Mouse (Mus musculus): Measurements from ENCODE around the gene Dio1. TPM values are rescaled to one million over a fixed set of nuclear protein-coding genes. Genes with fewer than 3 reads are reported as not detected.

Gene Dio1
- total RNA-seq, 2 experiments from 2014 or later: not detected

GRCm38 (mm10) chr4:107243365-107244333, 63.3 kb downstream of the Dio1 start:
- DNase-seq: no peak

Other genes starting within 250 kb of the Dio1 start
- 10 to 100 TPM; 80.9 to 83.6 TPM for gene Mrpl37, start 240.3 kb downstream of the Dio1 start, total RNA-seq (2021)
- 1 to 10 TPM; 7.1 to 7.7 TPM for gene Cyb5rl, start 240.2 kb downstream of the Dio1 start, total RNA-seq (2021)
- gene Cdcp2, start 210.3 kb downstream of the Dio1 start, total RNA-seq (2021): not detected
- 100 to 1,000 TPM; 137 to 148 TPM for gene Tmem59, start 128.8 kb downstream of the Dio1 start, total RNA-seq (2021)
- 10 to 100 TPM; 13.1 to 14.9 TPM for gene Tceanc2, start 128.1 kb downstream of the Dio1 start, total RNA-seq (2021)
- not detected for gene Ldlrad1, start 98.0 kb downstream of the Dio1 start, total RNA-seq (2021)
- 10 to 100 TPM; 23.1 to 24.9 TPM for gene Lrrc42, start 53.6 kb downstream of the Dio1 start, total RNA-seq (2021)
- 10 to 100 TPM; 16.1 to 18.4 TPM for gene Hspb11, start 53.6 kb downstream of the Dio1 start, total RNA-seq (2021)
- 10 to 100 TPM; 28.0 to 32.3 TPM for gene Yipf1, start 7.2 kb upstream of the Dio1 start, total RNA-seq (2021)
- 10 to 100 TPM; 23.5 to 27.3 TPM for gene Ndc1, start 60.6 kb upstream of the Dio1 start, total RNA-seq (2021)
- under 1 TPM; 0.26 to 0.79 TPM for gene Glis1, start 127.4 kb upstream of the Dio1 start, total RNA-seq (2021)